Mouse (Mus musculus) midbrain, embryonic 11.5 days (tissue): Measurements from ENCODE around the gene Efnb3. TPM values are rescaled to one million over a fixed set of nuclear protein-coding genes. Genes with fewer than 3 reads are reported as not detected.
"Not testable (repeated sequence)": the region's sequence is repeated elsewhere in the genome, so short reads cannot be mapped to it uniquely, and the experiment has no call there.

Experiments
- ATAC-seq: fragments of 200-750 bp; cut with Nextera tagmentation; 2 replicates; pipeline ENCODE4 v1.8.0; 2017; ENCODE audit warnings: moderate TSS enrichment, moderate library complexity; ENCODE audit not compliant: low FRiP score
- DNase-seq: peaks from one replicate; pipeline ENCODE4 v3.0.0; 2015; ENCODE audit warnings: low spot score; ENCODE audit errors: missing footprints
- H3K27ac ChIP-seq: fragments of 300-500 bp; sonication (generic); 2 replicates; pipeline ENCODE4 v1.5.1; 2014; ENCODE audit warnings: low read depth, low read length
- H3K27me3 ChIP-seq: fragments of 300-500 bp; sonication (generic); 2 replicates; pipeline ENCODE4 v1.6.1; 2014; ENCODE audit warnings: mild to moderate bottlenecking, low read length, moderate library complexity, mixed read lengths; ENCODE audit not compliant: control insufficient read depth, insufficient read depth
- H3K36me3 ChIP-seq: fragments of 300-500 bp; sonication (generic); 2 replicates; pipeline ENCODE4 v1.6.1; 2014; ENCODE audit warnings: mild to moderate bottlenecking, low read length, moderate library complexity, mixed read lengths; ENCODE audit not compliant: control insufficient read depth, insufficient read depth
- H3K4me1 ChIP-seq: fragments of 300-500 bp; sonication (generic); 2 replicates; pipeline ENCODE4 v1.6.1; 2014; ENCODE audit warnings: low read length; ENCODE audit not compliant: control insufficient read depth, insufficient read depth
- H3K4me2 ChIP-seq: fragments of 300-500 bp; sonication (generic); 2 replicates; pipeline ENCODE4 v1.6.1; 2014; ENCODE audit warnings: mild to moderate bottlenecking, moderate library complexity
- H3K4me3 ChIP-seq: fragments of 300-500 bp; sonication (generic); 2 replicates; pipeline ENCODE4 v1.5.1; 2014; ENCODE audit warnings: low read depth, low read length
- H3K9ac ChIP-seq: fragments of 300-500 bp; sonication (generic); 2 replicates; pipeline ENCODE4 v1.6.1; 2014; ENCODE audit warnings: low read length
- H3K9me3 ChIP-seq: fragments of 300-500 bp; sonication (generic); 2 replicates; pipeline ENCODE4 v1.6.1; 2016; ENCODE audit warnings: low read length; ENCODE audit not compliant: control insufficient read depth
- WGBS: fragments of 180-500 bp; shearing (Covaris S2); extraction: QIAGEN DNeasy Blood & Tissue Kit; methylation state at CpG from one replicate; pipeline ENCODE4 v1.1.7; 2014; 5-methylcytosine and 5-hydroxymethylcytosine counted together
- polyA plus RNA-seq: library from polyadenylated mRNA; unstranded; fragments of >200 nt; fragmentation: Nextera tagmentation; extraction: Ambion mirVana; gene quantifications from 2 replicates; pipeline ENCODE4 v1.2.1, GENCODE M21; 2014

Efnb3 gene
- polyA plus RNA-seq, 1 experiment from 2014 or later, result 12.3 TPM

- H3K4me3 ChIP-seq, H3K36me3 ChIP-seq, H3K9me3 ChIP-seq, H3K4me1 ChIP-seq, H3K9ac ChIP-seq, DNase-seq, H3K4me2 ChIP-seq, H3K27ac ChIP-seq, H3K27me3 ChIP-seq, ATAC-seq: not testable (repeated sequence)
- WGBS, result 94% methylated on average over 3 of the region's 3 CpGs
Measured at GRCm38 (mm10) chr11:69530281-69530680, 29.7 kb downstream of the Efnb3 start.

- H3K4me2 ChIP-seq, result no peak overlapping the region
- peak overlapping the region; percentile 0; the same call in 1 of the 2 replicates for H3K9ac ChIP-seq
- no peaks in the 10 kb centered on the region for H3K9me3 ChIP-seq
- peaks cover 9% of the 10 kb centered on the region; the same call in 1 of the 2 replicates for H3K4me1 ChIP-seq
- no peak overlapping the region for H3K4me3 ChIP-seq
- H3K27me3 ChIP-seq, result no peaks in the 10 kb centered on the region
- 76% methylated on average over 4 of the region's 4 CpGs for WGBS
- no peaks in the 10 kb centered on the region for H3K36me3 ChIP-seq
- DNase-seq (peak; percentile 91), ATAC-seq (no peak)
- H3K27ac ChIP-seq, result peak overlapping the region; percentile 87; the same call in 1 of the 2 replicates
Measured at GRCm38 (mm10) chr11:69528031-69528390, 32.0 kb downstream of the Efnb3 start.

GRCm38 (mm10) chr11:69527098-69528030, 32.6 kb downstream of the Efnb3 start:
- WGBS, result 5% methylated on average over 30 of the region's 30 CpGs
- Histone ChIP-seq H3K9ac (peak overlapping the region; percentile 81), H3K4me1 (peaks cover 9% of the 10 kb centered on the region; the same call in 1 of the 2 replicates), H3K36me3 (no peaks in the 10 kb centered on the region), H3K4me2 (peak overlapping the region; percentile 49), H3K27ac (peak overlapping the region; percentile 87), H3K9me3 (no peaks in the 10 kb centered on the region), H3K4me3 (peak overlapping the region; percentile 22), H3K27me3 (no peaks in the 10 kb centered on the region)
- DNase-seq, result peak; percentile 97
- ATAC-seq, result peak; percentile 55; the same call in 1 of the 2 replicates

GRCm38 (mm10) chr11:69526631-69527030, 33.4 kb downstream of the Efnb3 start:
- Histone ChIP-seq H3K9ac (peak overlapping the region; percentile 81), H3K36me3 (no peaks in the 10 kb centered on the region), H3K4me1 (peaks cover 9% of the 10 kb centered on the region; the same call in 1 of the 2 replicates), H3K4me3 (peak overlapping the region; percentile 22; the same call in 1 of the 2 replicates), H3K27ac (peak overlapping the region; percentile 87), H3K27me3 (no peaks in the 10 kb centered on the region), H3K4me2 (peak overlapping the region; percentile 49), H3K9me3 (no peaks in the 10 kb centered on the region)
- WGBS, result 38% methylated on average over 4 of the region's 4 CpGs
- no peak for ATAC-seq
- DNase-seq, result no peak

- H3K36me3 ChIP-seq, result no peaks in the 10 kb centered on the region
- H3K4me3 ChIP-seq, result no peak overlapping the region
- H3K27me3 ChIP-seq, result no peaks in the 10 kb centered on the region
- peaks cover 9% of the 10 kb centered on the region; the same call in 1 of the 2 replicates for H3K4me1 ChIP-seq
- no peak for DNase-seq
- ATAC-seq, result no peak
- no peaks in the 10 kb centered on the region for H3K9me3 ChIP-seq
- H3K4me2 ChIP-seq, result no peak overlapping the region
- H3K27ac ChIP-seq, result no peak overlapping the region
- WGBS, result 87% methylated on average over 9 of the region's 9 CpGs
- H3K9ac ChIP-seq, result no peak overlapping the region
Measured at GRCm38 (mm10) chr11:69525661-69526060, 34.3 kb downstream of the Efnb3 start.

- Histone ChIP-seq H3K4me2 (no peak overlapping the region), H3K36me3 (no peaks in the 10 kb centered on the region), H3K27me3 (no peaks in the 10 kb centered on the region), H3K4me3 (no peak overlapping the region), H3K27ac (no peak overlapping the region), H3K4me1 (peaks cover 9% of the 10 kb centered on the region; the same call in 1 of the 2 replicates), H3K9ac (no peak overlapping the region), H3K9me3 (no peaks in the 10 kb centered on the region)
- DNase-seq, result no peak
- ATAC-seq, result no peak
- WGBS, result 84% methylated on average over 4 of the region's 4 CpGs
Measured at GRCm38 (mm10) chr11:69523651-69524050, 36.4 kb downstream of the Efnb3 start.

GRCm38 (mm10) chr11:69521526-69522149, 38.4 kb downstream of the Efnb3 start:
- H3K4me1 ChIP-seq, result peaks cover 5% of the 10 kb centered on the region; the same call in 1 of the 2 replicates
- H3K27me3 ChIP-seq, result no peaks in the 10 kb centered on the region
- no peak for ATAC-seq
- no peaks in the 10 kb centered on the region for H3K9me3 ChIP-seq
- no peak for DNase-seq
- no peak overlapping the region for H3K9ac ChIP-seq
- no peaks in the 10 kb centered on the region for H3K36me3 ChIP-seq
- no peak overlapping the region for H3K4me3 ChIP-seq
- WGBS, result 86% methylated on average over 9 of the region's 9 CpGs
- H3K4me2 ChIP-seq, result no peak overlapping the region
- H3K27ac ChIP-seq, result no peak overlapping the region

GRCm38 (mm10) chr11:69519976-69520375, 40.0 kb downstream of the Efnb3 start:
- H3K27ac ChIP-seq, result no peak overlapping the region
- H3K9me3 ChIP-seq, result no peaks in the 10 kb centered on the region
- no peak overlapping the region for H3K4me3 ChIP-seq
- no peak overlapping the region for H3K9ac ChIP-seq
- H3K4me1 ChIP-seq, result no peaks in the 10 kb centered on the region
- no peaks in the 10 kb centered on the region for H3K27me3 ChIP-seq
- ATAC-seq, result no peak
- no peak for DNase-seq
- WGBS, result 87% methylated on average over 4 of the region's 4 CpGs
- H3K36me3 ChIP-seq, result no peaks in the 10 kb centered on the region
- H3K4me2 ChIP-seq, result no peak overlapping the region

GRCm38 (mm10) chr11:69516661-69517060, 43.3 kb downstream of the Efnb3 start:
- Histone ChIP-seq H3K4me3 (no peak overlapping the region), H3K4me1 (no peaks in the 10 kb centered on the region), H3K27me3 (no peaks in the 10 kb centered on the region), H3K9me3 (no peaks in the 10 kb centered on the region), H3K4me2 (no peak overlapping the region), H3K36me3 (no peaks in the 10 kb centered on the region), H3K9ac (no peak overlapping the region), H3K27ac (no peak overlapping the region)
- ATAC-seq (no peak), DNase-seq (no peak)
- WGBS, result 75% methylated on average over 3 of the region's 3 CpGs
